Mouse (Mus musculus) spleen, adult 2 months (tissue): ENCODE measurements at regions not wholly inside any gene's neighbourhood (a gene's known extent, or its start where the extent isn't known, plus 50 kb on each side); places are given as distances from the start of the nearest gene placed in this dataset.

ENCODE experiments used
- DNase-seq, 2 experiments: peaks; one replicate each; pipeline versions ENCODE4 v3.0.0 to v3.0.0-alpha.2; 2012 to 2021; ENCODE audit warnings: low spot score in 2 of 2, low read depth in 1 of 2
- H3K27ac ChIP-seq: fragments of 200-500 bp; 2 replicates; pipeline ENCODE4 v1.5.1; 2012; ENCODE audit warnings: low read length, inconsistent platforms; ENCODE audit not compliant: insufficient read depth
- H3K27me3 ChIP-seq: fragments of 200-500 bp; 2 replicates; pipeline ENCODE4 v1.6.1; 2012; ENCODE audit warnings: mild to moderate bottlenecking, moderate library complexity, low read length, inconsistent platforms; ENCODE audit not compliant: control insufficient read depth, insufficient read depth
- H3K36me3 ChIP-seq: fragments of 200-500 bp; 2 replicates; pipeline ENCODE4 v1.6.1; 2012; ENCODE audit warnings: mild to moderate bottlenecking, low read length, inconsistent platforms; ENCODE audit not compliant: control insufficient read depth, insufficient read depth
- H3K4me1 ChIP-seq: fragments of 200-500 bp; 2 replicates; pipeline ENCODE4 v1.6.1; 2011; ENCODE audit warnings: inconsistent platforms; ENCODE audit not compliant: control insufficient read depth, insufficient read depth, insufficient read length
- H3K4me3 ChIP-seq: fragments of 200-500 bp; 2 replicates; pipeline ENCODE4 v1.5.1; 2011; ENCODE audit warnings: mild to moderate bottlenecking, inconsistent platforms; ENCODE audit not compliant: insufficient read depth, insufficient read length; ENCODE audit errors: extremely low read depth
- CTCF ChIP-seq: fragments of 200-500 bp; IDR thresholded peaks from 2 replicates; pipeline ENCODE4 v1.5.1; 2011; ENCODE audit warnings: mild to moderate bottlenecking, inconsistent platforms; ENCODE audit not compliant: insufficient read depth, insufficient read length, insufficient replicate concordance; ENCODE audit errors: extremely low read depth
- POLR2A ChIP-seq: fragments of 200-500 bp; IDR thresholded peaks from 2 replicates; pipeline ENCODE4 v1.6.1; 2011; ENCODE audit warnings: low read depth, low read length, inconsistent platforms
- WGBS: fragments of 180-500 bp; shearing (Covaris S2); methylation state at CpG from one replicate; pipeline ENCODE4 v1.1.7; 2018; 5-methylcytosine and 5-hydroxymethylcytosine counted together

GRCm38 (mm10) chr13:60364778-60365672 is 187.9 kb upstream of the Gas1 start:
- Histone ChIP-seq H3K27me3 (no peaks in the 10 kb centered on the region), H3K4me3 (no peak overlapping the region), H3K27ac (no peak overlapping the region), H3K36me3 (no peaks in the 10 kb centered on the region), H3K4me1 (no peaks in the 10 kb centered on the region)
- WGBS, result 67% methylated on average over 13 of the region's 13 CpGs
- no peak for DNase-seq
- TF ChIP-seq CTCF (no peak), POLR2A (no peak)

GRCm38 (mm10) chr13:60369216-60369615 is 192.1 kb upstream of the Gas1 start:
- no peak overlapping the region for H3K27ac ChIP-seq
- DNase-seq, result no peak
- WGBS, result 82% methylated on average over 4 of the region's 4 CpGs
- TF ChIP-seq CTCF, result no peak
- no peak for TF ChIP-seq POLR2A
- no peak overlapping the region for H3K4me3 ChIP-seq
- H3K36me3 ChIP-seq, result no peaks in the 10 kb centered on the region
- H3K27me3 ChIP-seq, result no peaks in the 10 kb centered on the region
- no peaks in the 10 kb centered on the region for H3K4me1 ChIP-seq

- 86% methylated on average over 2 of the region's 2 CpGs for WGBS
- Histone ChIP-seq H3K4me3 (no peak overlapping the region), H3K4me1 (no peaks in the 10 kb centered on the region), H3K27ac (no peak overlapping the region), H3K27me3 (no peaks in the 10 kb centered on the region), H3K36me3 (no peaks in the 10 kb centered on the region)
- no peak for TF ChIP-seq POLR2A
- no peak for TF ChIP-seq CTCF
- no peak for DNase-seq
Measured at GRCm38 (mm10) chr13:60371656-60372055, 194.5 kb upstream of the Gas1 start.

GRCm38 (mm10) chr13:60376705-60377104 is 199.5 kb upstream of the Gas1 start:
- TF ChIP-seq CTCF (no peak), POLR2A (no peak)
- no peak for DNase-seq
- H3K27me3 ChIP-seq, result no peaks in the 10 kb centered on the region

GRCm38 (mm10) chr13:60382855-60383254 is 205.7 kb upstream of the Gas1 start:
- no peak for TF ChIP-seq POLR2A
- TF ChIP-seq CTCF, result no peak
- DNase-seq, result no peak
- Histone ChIP-seq H3K36me3 (no peaks in the 10 kb centered on the region), H3K4me1 (no peaks in the 10 kb centered on the region), H3K4me3 (no peak overlapping the region), H3K27me3 (no peaks in the 10 kb centered on the region), H3K27ac (no peak overlapping the region)
- WGBS, result 96% methylated on average over 2 of the region's 2 CpGs

More at GRCm38 (mm10) chr13:60376705-60377104, 199.5 kb upstream of the Gas1 start:
- no peaks in the 10 kb centered on the region for H3K4me1 ChIP-seq
- H3K27ac ChIP-seq, result no peak overlapping the region
- H3K4me3 ChIP-seq, result no peak overlapping the region
- H3K36me3 ChIP-seq, result no peaks in the 10 kb centered on the region
- WGBS, result 86% methylated on average over 2 of the region's 2 CpGs

- no peaks in the 10 kb centered on the region for H3K4me1 ChIP-seq
- no peaks in the 10 kb centered on the region for H3K27me3 ChIP-seq
- H3K4me3 ChIP-seq, result no peak overlapping the region
- H3K36me3 ChIP-seq, result no peaks in the 10 kb centered on the region
- H3K27ac ChIP-seq, result no peak overlapping the region
- DNase-seq, result no peak
- TF ChIP-seq POLR2A (no peak), CTCF (no peak)
- 96% methylated on average over 2 of the region's 2 CpGs for WGBS
Measured at GRCm38 (mm10) chr13:60398836-60399235, 202.9 kb upstream of the Dapk1 start.

- TF ChIP-seq POLR2A, result no peak
- no peak for TF ChIP-seq CTCF
- no peaks in the 10 kb centered on the region for H3K36me3 ChIP-seq
- no peak for DNase-seq
- H3K4me3 ChIP-seq, result no peak overlapping the region
- no peaks in the 10 kb centered on the region for H3K4me1 ChIP-seq
- no peaks in the 10 kb centered on the region for H3K27me3 ChIP-seq
- H3K27ac ChIP-seq, result no peak overlapping the region
- WGBS, result 93% methylated on average over 3 of the region's 3 CpGs
Measured at GRCm38 (mm10) chr13:60400764-60401487, 200.8 kb upstream of the Dapk1 start.
